Mouse (Mus musculus) neural tube, embryonic 11.5 days (tissue): ENCODE measurements around the gene Fmnl1. TPM values are rescaled to one million over a fixed set of nuclear protein-coding genes. Genes with fewer than 3 reads are reported as not detected.

Experiments used
- ATAC-seq: fragments of 200-750 bp; cut with Nextera tagmentation; 2 replicates; pipeline ENCODE4 v1.8.0; 2017; ENCODE audit warnings: moderate number of reproducible peaks, mild to moderate bottlenecking, moderate TSS enrichment, moderate library complexity; ENCODE audit not compliant: insufficient read depth, low FRiP score, low TSS enrichment
- DNase-seq: peaks from one replicate; pipeline ENCODE4 v3.0.0-alpha.2; 2015; ENCODE audit warnings: low spot score
- H3K27ac ChIP-seq: fragments of 300-500 bp; sonication (generic); 2 replicates; pipeline ENCODE4 v1.5.1; 2014; ENCODE audit warnings: low read depth, mild to moderate bottlenecking, low read length
- H3K27me3 ChIP-seq: fragments of 300-500 bp; sonication (generic); 2 replicates; pipeline ENCODE4 v1.6.1; 2014; ENCODE audit warnings: mild to moderate bottlenecking, low read length, mixed read lengths; ENCODE audit not compliant: control insufficient read depth, insufficient read depth
- H3K36me3 ChIP-seq: fragments of 300-500 bp; sonication (generic); 2 replicates; pipeline ENCODE4 v1.6.1; 2014; ENCODE audit warnings: mild to moderate bottlenecking, low read length, moderate library complexity, mixed read lengths; ENCODE audit not compliant: control insufficient read depth, insufficient read depth
- H3K4me1 ChIP-seq: fragments of 300-500 bp; sonication (generic); 2 replicates; pipeline ENCODE4 v1.6.1; 2014; ENCODE audit warnings: low read length, mixed read lengths; ENCODE audit not compliant: control insufficient read depth, insufficient read depth
- H3K4me2 ChIP-seq: fragments of 300-500 bp; sonication (generic); 2 replicates; pipeline ENCODE4 v1.6.1; 2014; ENCODE audit warnings: low read depth, mild to moderate bottlenecking, moderate library complexity
- H3K4me3 ChIP-seq: fragments of 300-500 bp; sonication (generic); 2 replicates; pipeline ENCODE4 v1.5.1; 2014; ENCODE audit warnings: low read depth, low read length
- H3K9ac ChIP-seq: fragments of 300-500 bp; sonication (generic); 2 replicates; pipeline ENCODE4 v1.6.1; 2014; ENCODE audit warnings: mild to moderate bottlenecking, low read length
- H3K9me3 ChIP-seq: fragments of 300-500 bp; sonication (generic); 2 replicates; pipeline ENCODE4 v1.6.1; 2016; ENCODE audit warnings: low read length; ENCODE audit not compliant: control insufficient read depth
- WGBS: fragments of 180-500 bp; shearing (Covaris S2); extraction: QIAGEN DNeasy Blood & Tissue Kit; methylation state at CpG from one replicate; pipeline ENCODE4 v1.1.7; 2014; 5-methylcytosine and 5-hydroxymethylcytosine counted together
- polyA plus RNA-seq: library from polyadenylated mRNA; unstranded; fragments of >200 nt; fragmentation: Nextera tagmentation; extraction: Ambion mirVana; gene quantifications from 2 replicates; pipeline ENCODE4 v1.2.1, GENCODE M21; 2014

The Fmnl1 gene
- polyA plus RNA-seq = 0.78 and 1.2 TPM in 2 replicates

DNA sequence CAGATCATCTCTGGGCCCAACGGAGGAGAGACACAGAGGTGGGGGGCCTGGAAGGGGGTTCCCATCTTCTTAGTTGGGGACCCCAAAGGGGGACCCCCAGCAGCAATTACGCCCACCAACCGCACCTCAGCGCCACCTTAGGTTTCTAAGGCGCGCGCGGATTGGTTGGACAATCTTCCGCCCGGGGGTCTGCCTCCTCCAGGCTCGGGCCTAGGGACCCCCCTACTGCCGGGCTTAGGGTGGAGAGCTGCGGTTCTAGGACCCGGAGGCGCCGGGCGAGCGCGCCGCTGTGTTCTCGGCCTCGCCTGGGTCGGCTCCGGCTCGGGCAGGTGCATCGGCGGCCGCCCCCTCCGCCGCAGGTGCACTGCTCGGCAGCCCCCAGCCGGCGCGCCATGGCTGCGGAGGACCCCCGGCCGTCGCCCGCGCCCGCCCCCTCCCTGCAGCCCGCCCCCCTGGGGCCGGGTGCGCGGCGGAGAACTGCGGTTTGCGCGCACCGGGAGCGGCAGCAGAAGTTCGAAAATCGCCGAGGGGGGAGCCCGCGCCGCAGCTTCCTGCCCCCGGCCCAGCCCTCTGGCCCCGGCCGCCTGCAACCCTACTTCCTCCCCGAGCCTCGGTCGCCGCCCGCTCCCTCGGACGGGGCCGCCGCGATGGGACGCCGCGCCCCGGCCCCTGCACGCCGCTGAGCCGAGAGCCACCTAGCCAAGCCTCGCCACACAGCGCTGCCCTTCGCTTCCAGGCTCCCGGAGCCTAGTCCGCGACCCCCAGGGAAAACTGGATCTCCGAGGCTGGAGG lies at the start of gene Fmnl1:
Gene Fmnl1, plus strand, starts transcription at position 614 of the 792 bp plus-strand sequence.
- no peak for DNase-seq
- H3K27ac ChIP-seq = no peak within 1 kb of the TSS

DNA sequence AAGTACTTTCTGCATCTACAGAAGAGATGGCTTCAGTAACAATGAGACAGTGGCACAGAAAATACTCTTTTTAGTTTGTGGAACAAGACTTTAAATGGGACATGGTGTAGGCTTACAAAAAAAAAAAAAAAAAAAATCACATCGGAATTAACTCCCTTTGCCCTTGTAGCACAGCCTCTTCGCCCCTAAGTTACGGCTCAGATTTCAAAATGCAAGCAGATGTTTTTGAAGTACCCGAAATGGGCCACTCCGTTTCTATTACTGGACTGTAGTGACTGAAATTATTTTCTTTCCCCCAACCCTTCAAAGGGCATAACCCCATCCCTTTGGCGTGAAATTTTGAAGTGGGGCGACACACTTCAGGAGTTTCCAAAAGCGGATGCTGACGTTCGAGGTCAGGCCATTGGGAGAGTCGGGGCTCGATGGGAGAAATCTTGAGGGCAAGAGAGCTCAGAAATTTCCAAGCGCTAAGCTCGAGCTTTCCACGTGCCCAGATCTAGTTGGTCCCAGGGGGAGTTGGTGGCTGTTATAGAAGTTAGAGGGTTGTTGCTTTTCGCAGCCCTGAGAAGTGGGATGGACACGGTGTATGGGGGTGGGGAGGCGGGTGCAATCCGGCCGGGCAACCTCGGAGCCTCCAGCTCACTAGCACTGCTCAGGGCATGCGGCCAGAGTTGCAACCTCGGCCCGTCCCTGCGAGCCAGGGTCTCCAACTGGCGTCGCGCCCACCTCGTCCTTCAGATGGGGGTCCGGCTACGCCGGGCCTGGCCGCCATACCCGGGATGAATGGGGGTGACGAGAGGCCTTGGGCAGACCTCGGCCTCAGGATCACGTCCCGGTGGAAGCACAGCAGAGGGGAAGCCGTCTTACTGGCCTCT lies 39.0 kb upstream of the Fmnl1 start, which contains the start of gene Hexim2:
Gene Hexim2, plus strand, starts transcription at position 729 of the 875 bp plus-strand sequence.
- DNase-seq (peak; percentile 69), ATAC-seq (peak; percentile 63)
- Histone ChIP-seq H3K27ac (peak within 1 kb of the TSS; percentile 92), H3K36me3 (no peaks in the 10 kb centered on the region), H3K9me3 (no peaks in the 10 kb centered on the region), H3K4me3 (peak within 1 kb of the TSS; percentile 90), H3K4me1 (peaks cover 11% of the 10 kb centered on the region; the same call in 1 of the 2 replicates), H3K9ac (peak within 1 kb of the TSS; percentile 99), H3K27me3 (no peaks in the 10 kb centered on the region), H3K4me2 (peak within 1 kb of the TSS; percentile 83)
- WGBS = under 1% methylated on average over 39 of the region's 39 CpGs

More for the DNA sequence above, at the start of gene Fmnl1:
- Histone ChIP-seq H3K4me1 (peaks cover 10% of the 10 kb centered on the region), H3K9me3 (no peaks in the 10 kb centered on the region), H3K27me3 (peaks cover 44% of the 10 kb centered on the region), H3K4me3 (peak within 1 kb of the TSS; percentile 56), H3K36me3 (no peaks in the 10 kb centered on the region), H3K9ac (peak within 1 kb of the TSS; percentile 37), H3K4me2 (peak within 1 kb of the TSS; percentile 90)
- WGBS = 1% methylated on average over 70 of the region's 84 CpGs
- ATAC-seq = no peak

DNA sequence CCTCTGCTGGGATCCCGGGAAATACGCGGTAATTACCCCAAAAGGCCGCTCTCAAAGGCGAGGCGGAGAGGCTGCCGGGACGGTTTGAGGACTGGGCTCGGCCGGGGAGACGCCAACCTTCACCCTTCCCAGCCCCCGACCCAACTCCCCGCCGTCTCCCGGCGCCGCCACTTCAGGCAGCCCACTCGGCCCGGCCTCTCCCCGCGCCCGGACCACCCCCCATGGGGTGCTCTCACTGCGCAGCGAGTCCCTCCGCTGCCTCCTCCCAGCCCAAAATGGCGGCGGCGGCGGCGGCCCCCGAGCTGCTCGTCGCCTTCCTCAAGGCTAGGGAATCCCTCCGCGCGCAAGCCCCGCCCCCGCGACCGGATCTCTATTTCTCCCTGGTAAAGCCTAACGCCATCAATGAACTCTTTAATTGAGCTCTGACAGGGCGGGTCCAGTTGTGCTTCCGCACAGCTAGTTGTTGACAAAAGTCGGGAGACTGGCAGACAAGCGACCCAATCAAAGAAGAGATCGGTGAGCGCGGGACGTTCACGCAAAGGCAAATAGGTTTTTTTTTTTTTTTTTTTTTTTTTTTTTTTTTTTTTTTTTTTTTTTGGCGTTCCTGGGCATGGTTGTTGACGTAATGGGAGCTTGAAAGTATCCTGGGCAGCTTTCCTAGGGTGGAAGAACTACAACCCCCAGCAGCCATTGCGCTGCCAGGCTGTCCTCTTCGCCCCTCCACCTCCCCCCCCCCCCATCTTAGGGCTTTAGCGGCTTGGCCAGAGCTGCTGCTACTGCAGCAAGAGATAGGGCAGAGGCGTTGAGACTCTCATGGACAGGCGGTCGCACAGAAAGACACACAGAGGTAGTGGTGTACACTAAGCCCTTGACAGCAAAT lies 38.1 kb upstream of the Fmnl1 start:
- Histone ChIP-seq H3K36me3 (no peaks in the 10 kb centered on the region), H3K27ac (peak overlapping the region; percentile 92), H3K9ac (peak overlapping the region; percentile 99), H3K27me3 (no peaks in the 10 kb centered on the region), H3K9me3 (no peaks in the 10 kb centered on the region), H3K4me1 (peaks cover 11% of the 10 kb centered on the region; the same call in 1 of the 2 replicates), H3K4me2 (peak overlapping the region; percentile 83), H3K4me3 (peak overlapping the region; percentile 90)
- peak; percentile 100 for DNase-seq
- under 1% methylated on average over 46 of the region's 58 CpGs for WGBS
- peak; percentile 92 for ATAC-seq

DNA sequence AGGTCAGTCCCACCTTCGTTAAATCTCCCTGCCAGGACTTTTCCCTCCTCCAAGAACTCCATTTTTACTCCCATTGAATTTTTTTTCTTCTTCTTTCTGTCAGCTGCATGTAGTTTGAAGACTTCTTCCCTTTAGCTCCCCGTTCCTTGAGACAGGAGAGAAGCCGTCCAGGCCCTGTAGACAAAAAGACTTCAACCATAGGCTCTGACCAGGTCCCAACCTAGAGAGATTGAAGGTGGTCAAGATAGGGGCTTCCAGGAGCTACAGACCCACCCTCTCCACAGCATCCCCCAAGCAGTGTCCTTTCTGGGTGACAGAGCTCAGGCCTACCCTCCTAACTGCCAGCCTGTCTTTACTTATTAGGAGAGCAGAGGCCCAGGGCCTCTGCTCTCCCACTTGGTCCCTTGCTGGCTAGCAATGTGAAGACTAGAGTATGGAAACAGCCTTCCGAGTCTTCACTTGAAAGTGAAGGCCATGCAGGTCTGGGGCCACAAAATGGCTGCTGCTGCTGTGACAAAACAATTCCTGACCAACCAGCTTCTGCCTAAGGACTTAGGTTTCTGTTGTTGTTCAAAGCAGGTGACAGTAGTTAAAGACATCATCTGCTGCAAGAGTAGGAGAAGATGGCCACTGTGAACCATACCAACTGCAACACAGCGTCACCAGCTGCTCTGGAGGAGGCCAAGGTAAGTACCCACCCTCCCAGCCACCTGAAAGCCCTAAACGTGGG lies 37.3 kb upstream of the Fmnl1 start:
- no peak overlapping the region; the same call in 1 of the 2 replicates for H3K27ac ChIP-seq
- H3K4me3 ChIP-seq = peak overlapping the region; percentile 12; the same call in 1 of the 2 replicates
- H3K36me3 ChIP-seq = no peaks in the 10 kb centered on the region
- WGBS = 60% methylated on average over 6 of the region's 6 CpGs
- ATAC-seq = no peak
- H3K27me3 ChIP-seq = no peaks in the 10 kb centered on the region
- DNase-seq = no peak
- peak overlapping the region; percentile 31 for H3K4me2 ChIP-seq
- peak overlapping the region; percentile 49 for H3K9ac ChIP-seq
- H3K9me3 ChIP-seq = no peaks in the 10 kb centered on the region
- H3K4me1 ChIP-seq = peaks cover 11% of the 10 kb centered on the region; the same call in 1 of the 2 replicates

DNA sequence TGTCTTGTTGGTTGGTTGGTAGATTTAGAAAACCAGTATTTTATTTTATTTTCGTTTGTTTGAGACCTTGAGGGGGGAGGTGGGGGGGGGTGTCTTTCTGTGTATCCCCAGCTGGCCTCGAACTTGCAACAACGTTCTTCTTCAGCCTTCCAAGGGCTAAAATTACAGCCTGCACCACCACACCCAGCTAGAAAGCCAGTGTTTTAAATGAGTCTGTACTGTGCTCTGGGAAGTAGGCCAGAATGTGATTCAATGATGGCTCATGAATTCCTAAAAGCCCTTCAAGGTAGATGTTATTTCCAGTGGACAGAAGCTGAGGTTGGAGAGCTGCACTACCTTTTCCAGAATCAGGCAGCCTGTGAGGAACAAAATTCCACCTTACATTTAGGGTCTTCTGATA lies 36.7 kb upstream of the Fmnl1 start:
- DNase-seq (no peak), ATAC-seq (no peak)
- H3K36me3 ChIP-seq = no peaks in the 10 kb centered on the region
- H3K27me3 ChIP-seq = no peaks in the 10 kb centered on the region
- no peak overlapping the region for H3K4me2 ChIP-seq
- H3K4me3 ChIP-seq = no peak overlapping the region
- no peak overlapping the region for H3K27ac ChIP-seq
- H3K9me3 ChIP-seq = no peaks in the 10 kb centered on the region
- peaks cover 11% of the 10 kb centered on the region; the same call in 1 of the 2 replicates for H3K4me1 ChIP-seq
- H3K9ac ChIP-seq = no peak overlapping the region
- WGBS = 82% methylated on average over 3 of the region's 3 CpGs

DNA sequence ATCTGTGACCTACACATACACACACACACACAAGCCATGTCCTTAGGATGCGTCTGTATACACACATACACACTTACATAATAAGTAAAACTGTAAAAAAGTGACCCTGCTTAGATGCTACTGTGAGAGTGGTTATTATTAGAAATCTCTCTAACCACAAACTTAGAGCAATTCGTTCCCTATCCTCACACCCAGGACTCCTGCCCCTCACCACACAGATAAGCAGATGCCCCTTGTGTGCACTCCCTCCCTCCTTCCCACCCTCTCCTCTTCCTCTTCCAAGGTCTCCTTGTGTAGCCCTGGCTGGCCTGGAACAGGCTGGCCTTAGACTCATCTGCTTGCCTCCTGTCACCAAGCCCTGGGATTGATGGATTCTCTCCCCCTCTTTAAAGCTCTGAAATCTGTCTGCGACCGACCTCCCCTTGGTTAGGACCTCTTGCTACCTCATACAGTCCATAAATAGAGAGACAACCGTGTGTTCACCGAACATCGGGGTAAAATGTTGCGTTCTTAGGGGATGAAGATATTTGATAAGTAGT lies 34.8 kb upstream of the Fmnl1 start:
- H3K4me3 ChIP-seq = no peak overlapping the region
- no peaks in the 10 kb centered on the region for H3K9me3 ChIP-seq
- DNase-seq (no peak), ATAC-seq (no peak)
- H3K4me2 ChIP-seq = no peak overlapping the region
- peaks cover 10% of the 10 kb centered on the region; the same call in 1 of the 2 replicates for H3K4me1 ChIP-seq
- no peaks in the 10 kb centered on the region for H3K36me3 ChIP-seq
- no peak overlapping the region for H3K27ac ChIP-seq
- 86% methylated on average over 8 of the region's 8 CpGs for WGBS
- H3K9ac ChIP-seq = no peak overlapping the region
- H3K27me3 ChIP-seq = no peaks in the 10 kb centered on the region

DNA sequence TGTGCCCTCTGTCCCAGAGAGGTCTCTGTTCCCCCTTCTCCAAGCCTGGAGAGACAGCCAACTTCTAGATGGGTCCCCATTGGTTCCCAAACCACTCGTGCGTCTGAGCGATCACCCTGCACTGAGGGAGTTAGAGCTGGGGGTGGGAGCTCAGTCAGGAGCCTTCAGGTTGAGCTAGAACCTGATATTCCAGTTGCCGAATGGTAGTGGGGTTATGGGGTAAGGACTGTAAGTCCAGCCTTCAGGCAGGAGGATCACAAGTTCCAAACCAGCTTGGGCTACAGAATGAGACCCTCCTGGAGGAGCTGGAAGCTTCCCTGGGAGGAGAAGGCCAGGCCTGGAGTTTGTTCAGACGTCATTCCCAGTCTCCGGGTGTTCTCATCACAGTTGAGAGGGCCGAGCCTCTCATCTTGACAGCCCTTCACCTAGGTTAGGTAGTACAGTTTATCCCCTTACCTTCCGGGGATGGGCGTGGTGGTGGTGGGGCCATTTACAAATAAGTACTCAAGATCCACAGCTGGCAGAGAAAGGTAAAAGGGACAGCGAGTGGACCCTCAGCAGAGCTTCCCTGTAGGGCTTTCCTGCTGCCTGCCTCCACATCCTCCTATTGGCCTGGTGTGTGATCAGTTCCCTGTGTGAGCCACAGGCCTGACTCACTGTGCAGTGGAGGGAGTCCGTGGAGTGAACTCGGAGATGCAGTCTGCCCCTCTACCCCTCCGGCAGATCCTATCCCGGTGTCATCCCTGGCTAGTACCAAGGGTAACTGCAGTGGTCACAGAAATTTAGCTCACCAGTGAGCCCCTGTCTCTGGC lies 30.8 kb upstream of the Fmnl1 start:
- ATAC-seq = no peak
- WGBS = 84% methylated on average over 14 of the region's 14 CpGs
- H3K27me3 ChIP-seq = no peaks in the 10 kb centered on the region
- H3K4me1 ChIP-seq = peaks cover 3% of the 10 kb centered on the region
- no peaks in the 10 kb centered on the region for H3K36me3 ChIP-seq
- H3K4me2 ChIP-seq = no peak overlapping the region
- H3K4me3 ChIP-seq = no peak overlapping the region
- H3K9ac ChIP-seq = no peak overlapping the region; the same call in 1 of the 2 replicates
- DNase-seq = no peak
- no peaks in the 10 kb centered on the region for H3K9me3 ChIP-seq
- H3K27ac ChIP-seq = no peak overlapping the region
